Mouse (Mus musculus): ENCODE results near the gene Tescl. TPM values are rescaled to one million over a fixed set of nuclear protein-coding genes. Genes with fewer than 3 reads are reported as not detected.

Tescl gene
- total RNA-seq, 2 experiments from 2014 or later, result 0.73 to 1.3 TPM

DNA sequence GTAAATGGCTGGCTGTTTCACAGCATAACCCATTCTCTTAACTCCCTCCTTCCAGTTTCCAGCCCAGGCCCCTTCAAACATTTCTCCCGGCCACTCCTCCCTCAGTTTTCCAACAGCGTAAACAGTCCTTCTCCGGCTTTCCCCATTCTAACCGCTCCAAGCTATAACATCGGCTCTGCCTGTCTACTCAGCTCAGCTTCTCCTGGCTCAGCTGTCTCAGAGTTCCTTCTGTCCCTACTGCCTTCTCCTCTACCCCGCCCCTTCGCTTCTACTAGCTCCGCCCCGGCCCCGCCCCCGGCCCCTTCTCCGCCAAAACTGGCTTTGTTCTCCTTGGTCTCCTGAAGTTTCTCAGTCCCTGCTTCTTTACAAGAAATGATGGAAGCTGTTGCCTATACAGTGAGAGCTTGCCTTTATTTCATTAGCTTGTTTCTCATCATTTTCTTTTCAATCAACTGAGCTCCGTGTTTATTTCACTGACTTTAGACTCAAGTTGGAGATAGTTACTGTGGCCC, 32.9 kb downstream of the Tescl start, which contains the start of gene Zfp61:
Gene Zfp61, minus strand, starts transcription at position 462 of the 512 bp plus-strand sequence.
- DNase-seq (ENCODE audit: low spot score in 2 of 2), result peak in 1 of 2 experiments; percentile 22

DNA sequence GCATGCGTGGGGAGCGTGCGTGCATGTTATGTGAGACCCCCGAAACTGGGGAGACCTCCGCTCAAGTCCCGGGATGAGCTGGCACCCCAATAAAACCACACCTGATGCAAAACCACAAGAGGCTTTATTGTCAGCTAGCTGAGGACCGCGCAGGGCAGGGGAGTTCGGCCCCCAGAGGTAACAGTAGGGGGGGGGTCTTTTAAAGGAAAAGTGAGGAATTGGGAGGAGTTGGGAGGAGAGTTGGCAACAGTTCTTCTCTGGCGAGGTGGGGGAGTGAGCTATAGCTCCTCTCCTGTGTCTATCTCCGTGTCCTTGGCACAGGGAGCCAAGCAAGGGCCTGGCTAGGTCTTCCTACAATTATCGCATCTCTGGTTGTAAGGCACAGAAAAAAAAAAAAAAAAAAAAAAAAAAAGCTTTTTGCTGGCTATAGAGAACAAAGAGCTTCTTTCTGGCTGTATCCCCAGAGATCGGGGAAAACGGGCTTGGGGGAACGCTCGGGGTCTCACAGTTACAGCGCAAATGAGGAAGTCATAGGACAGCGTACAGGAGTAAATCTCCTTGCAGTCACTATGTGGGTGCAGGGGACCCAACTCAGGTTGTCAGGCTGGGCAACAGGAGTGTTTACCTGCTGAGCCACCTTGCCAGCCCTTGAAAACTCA, 33.8 kb downstream of the Tescl start:
- DNase-seq (ENCODE audit: low spot score in 2 of 2), result peak in 1 of 2 experiments; percentile 9

DNA sequence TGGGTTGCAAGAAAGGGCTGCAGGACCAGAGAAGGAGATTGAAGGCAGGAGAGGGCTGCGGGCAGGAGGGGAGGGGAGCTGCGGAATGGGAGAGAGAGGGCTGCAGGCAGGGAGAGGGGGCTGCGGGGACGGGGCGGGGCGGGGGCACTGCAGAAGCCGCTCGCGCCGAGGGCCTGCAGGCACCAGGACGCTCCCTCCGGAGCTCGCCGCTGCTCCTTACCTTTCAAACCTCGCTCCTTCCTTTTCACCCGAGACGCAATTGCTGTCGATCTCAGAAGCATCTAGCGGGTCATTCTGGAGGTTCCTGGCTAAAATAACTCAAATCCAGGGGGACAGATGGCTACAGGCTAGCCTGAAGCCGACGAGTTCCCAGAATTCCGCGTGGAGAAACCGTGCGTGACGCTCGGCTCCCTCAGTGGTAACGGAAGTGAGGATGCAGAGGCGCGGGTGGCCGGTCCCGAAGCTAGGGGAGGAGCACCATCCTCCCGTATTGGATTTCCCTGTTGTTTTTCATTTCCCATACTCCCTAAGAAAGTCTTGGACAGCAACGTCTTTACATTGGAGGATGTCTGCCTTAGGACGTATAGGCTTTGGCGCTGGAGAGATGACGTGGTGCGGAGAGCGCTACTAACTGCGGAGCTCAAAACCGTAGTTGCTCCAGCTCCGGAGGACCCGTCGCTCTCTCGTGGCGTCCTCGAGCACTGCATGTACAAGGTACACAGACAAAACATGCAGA, 34.6 kb downstream of the Tescl start:
- peak; percentile 57 to 68 for DNase-seq (ENCODE audit: low spot score in 2 of 2)

- peak in 1 of 2 experiments; percentile 7 for DNase-seq (ENCODE audit: low spot score in 2 of 2)
Measured at GRCm38 (mm10) chr7:24298635-24298972, 35.1 kb downstream of the Tescl start.

- no peak for DNase-seq (ENCODE audit: low spot score in 2 of 2)
Measured at GRCm38 (mm10) chr7:24297361-24298095, 36.2 kb downstream of the Tescl start.

DNA sequence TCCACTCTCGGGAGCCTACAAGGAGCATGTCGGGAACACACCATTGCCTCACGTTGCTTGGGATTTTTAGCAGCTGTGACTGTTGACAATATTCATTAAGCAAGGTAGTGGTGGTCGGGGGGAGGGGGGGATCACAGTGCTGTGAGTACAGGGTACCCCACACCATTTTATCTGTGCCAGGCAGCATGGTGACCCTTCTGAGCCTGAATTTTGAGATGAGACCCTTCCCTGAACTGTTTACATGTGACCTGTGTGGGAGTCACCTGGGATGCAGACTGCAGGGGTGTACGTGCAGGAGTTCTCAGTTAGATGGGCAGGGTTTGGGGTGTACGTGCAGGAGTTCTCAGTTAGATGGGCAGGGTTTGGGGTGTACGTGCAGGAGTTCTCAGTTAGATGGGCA, 37.4 kb downstream of the Tescl start:
- no peak for DNase-seq (ENCODE audit: low spot score in 2 of 2)

DNA sequence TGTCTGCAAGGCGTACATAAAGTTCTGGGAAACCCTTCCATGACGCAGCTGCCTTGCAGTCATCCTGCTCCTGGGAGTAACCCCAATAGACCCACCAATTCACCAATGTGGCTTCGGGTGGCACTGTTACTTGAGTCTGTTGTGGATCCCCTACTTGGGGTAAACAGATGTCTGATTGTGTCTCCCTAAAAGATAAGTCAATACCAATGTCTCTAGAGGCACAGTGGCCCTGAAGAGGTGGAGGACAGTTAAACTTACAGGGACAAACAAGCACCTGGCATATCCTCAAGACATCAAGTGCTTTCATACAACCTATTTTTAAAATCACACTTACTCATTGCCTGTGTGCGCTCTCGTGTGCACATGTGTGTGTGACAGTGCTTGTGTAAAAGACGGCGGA, 38.4 kb downstream of the Tescl start:
- no peak for DNase-seq (ENCODE audit: low spot score in 2 of 2)

DNA sequence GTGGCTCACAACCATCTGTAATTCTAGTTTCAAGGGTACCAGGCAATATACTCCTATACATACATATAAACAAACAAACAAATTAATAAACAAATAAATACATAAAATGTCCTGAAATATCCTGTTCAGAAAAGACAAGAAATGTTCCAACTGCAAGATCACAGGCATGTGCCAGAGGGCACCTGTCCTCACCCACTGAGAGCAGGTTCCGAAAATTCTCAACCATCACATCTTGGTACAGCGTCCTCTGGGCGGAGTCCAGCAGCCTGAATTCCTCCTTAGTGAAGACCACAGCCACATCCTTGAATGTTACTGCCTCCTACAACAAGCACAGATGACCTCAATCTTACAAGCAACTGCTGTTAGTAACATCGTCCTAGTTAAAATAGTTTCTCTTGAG, 39.0 kb downstream of the Tescl start:
- no peak for DNase-seq (ENCODE audit: low spot score in 2 of 2)

DNA sequence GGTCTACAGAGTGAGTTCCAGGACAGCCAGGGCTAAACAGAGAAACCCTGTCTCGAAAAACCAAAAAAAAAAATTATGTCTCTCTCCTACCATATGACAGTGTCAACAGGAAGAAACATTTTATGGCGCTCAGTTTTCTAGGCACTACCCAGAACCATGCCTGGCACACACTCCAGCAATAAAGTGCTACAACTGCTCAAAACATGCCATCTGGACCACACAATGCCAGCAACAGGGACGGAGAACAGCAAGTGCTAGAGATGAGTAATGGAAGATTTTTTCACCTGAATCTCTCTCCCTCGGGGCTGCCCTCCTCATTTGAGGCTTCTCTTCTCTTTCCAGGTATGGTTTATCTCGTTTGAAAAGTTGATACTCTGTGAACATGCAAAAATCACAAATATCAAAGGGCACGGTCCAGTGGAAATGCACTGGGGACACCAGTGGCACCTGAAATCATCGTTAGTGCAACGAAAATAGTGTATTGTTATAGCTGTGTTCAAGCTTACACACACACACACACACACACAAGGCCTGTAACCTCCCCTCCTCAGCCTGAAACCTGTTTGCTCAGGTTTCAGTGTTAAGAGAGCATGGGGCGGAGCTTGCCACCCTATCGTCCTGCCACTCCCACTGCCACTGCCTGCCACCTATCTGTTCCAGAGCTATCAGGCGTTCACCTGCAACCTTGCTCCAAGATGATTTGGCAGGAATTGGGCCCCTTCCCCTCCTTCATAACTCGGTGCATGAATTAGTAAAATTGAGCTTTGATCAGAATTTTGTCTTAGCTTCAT, 40.5 kb downstream of the Tescl start:
- no peak for DNase-seq (ENCODE audit: low spot score in 2 of 2)

DNA sequence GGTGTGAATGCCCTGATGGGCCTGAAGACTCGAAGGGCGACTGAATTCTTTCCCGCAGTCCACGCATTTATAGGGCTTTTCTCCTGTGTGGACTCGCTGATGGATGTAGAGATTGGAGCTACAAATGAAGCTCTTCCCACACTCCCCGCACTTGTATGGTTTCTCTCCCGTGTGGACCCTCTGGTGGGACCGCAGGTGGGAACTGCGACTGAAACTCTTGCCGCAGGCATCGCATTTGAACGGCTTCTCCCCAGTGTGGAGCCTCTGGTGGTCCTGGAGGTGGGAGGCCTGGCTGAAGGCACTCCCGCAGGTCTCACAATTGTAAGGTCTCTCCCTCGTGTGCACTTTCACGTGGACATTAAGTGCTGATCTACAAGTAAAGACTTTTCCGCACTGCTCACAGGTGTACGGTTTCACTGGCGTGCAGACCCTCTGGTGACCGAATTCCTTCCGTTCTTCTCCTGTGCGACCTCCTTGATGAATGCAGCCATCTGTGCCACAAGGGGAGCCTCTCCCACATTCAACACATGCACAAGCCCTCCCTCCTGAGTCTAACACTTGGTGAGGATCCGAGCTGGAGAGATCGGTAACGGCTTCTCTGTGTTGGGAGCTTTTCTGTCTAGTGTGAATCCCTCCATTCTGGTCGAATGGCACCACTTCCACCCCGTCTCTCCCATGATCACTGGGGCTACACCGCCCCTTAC, 42.2 kb downstream of the Tescl start:
- DNase-seq (ENCODE audit: low spot score in 2 of 2), result no peak

DNA sequence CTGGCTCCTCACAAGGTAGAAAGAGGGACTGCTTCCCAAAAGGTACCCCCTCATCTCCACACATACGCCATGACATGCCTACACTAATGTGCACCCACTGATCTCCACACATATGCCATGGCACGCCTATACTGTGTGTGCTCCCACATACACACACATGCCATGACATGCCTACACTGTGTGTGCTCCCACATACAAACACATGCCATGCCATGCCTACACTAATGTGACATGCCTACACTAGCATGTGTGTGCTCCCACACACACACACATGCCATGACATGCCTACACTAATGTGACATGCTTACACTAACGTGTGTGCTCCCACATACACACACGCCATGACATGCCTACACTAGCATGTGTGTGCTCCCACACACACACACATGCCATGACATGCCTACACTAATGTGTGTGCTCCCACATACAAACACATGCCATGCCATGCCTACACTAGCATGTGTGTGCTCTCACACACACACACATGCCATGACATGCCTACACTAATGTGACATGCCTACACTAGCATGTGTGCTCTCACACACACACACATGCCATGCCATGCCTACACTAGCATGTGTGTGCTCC, 43.5 kb downstream of the Tescl start:
- DNase-seq (ENCODE audit: low spot score in 2 of 2), result no peak

GRCm38 (mm10) chr7:24288512-24288911, 45.2 kb downstream of the Tescl start:
- DNase-seq (ENCODE audit: low spot score in 2 of 2), result no peak

- DNase-seq (ENCODE audit: low spot score in 2 of 2), result no peak
Measured at GRCm38 (mm10) chr7:24287670-24288069, 46.1 kb downstream of the Tescl start.

DNA sequence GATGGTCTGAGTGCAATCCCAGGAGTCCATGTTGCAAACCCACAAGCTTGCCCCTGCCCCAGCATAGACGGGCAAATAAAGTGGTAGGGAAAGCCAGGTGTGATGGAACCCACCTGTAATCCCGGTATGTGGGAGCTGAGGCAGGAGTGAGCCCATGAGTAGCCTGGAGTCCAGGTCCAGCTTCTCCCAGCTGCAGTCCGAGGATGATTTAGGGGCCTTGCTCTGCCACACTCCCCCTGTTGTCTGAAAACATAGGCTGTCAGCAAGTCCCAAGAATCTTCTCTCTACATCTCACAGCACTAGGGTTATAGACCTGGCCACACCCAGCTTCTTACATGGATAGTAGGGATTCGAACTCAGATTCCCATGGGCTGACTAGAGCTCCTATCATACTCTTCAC, 46.8 kb downstream of the Tescl start:
- no peak for DNase-seq (ENCODE audit: low spot score in 2 of 2)

- no peak for DNase-seq (ENCODE audit: low spot score in 2 of 2)
Measured at GRCm38 (mm10) chr7:24286090-24286489, 47.6 kb downstream of the Tescl start.

Small RNA genes within 50 kb of the gene (microRNA-seq; reads per million reads assigned to microRNA genes)
- gene Gm27592 (ENCODE audit: borderline number of aligned reads in 2 of 2), result 0 reads per million in 2 experiments

Other genes starting within 250 kb of the Tescl start
- 1 to 10 TPM; 3.3 to 4.1 TPM for gene Zfp112, start 221.6 kb downstream of the Tescl start, total RNA-seq (2021)
- 10 to 100 TPM in 1 of 2 experiments, 1 to 10 TPM in 1; 8.7 to 10.0 TPM for gene Zfp235, start 199.8 kb downstream of the Tescl start, total RNA-seq (2021)
- under 1 TPM in 1 of 2 experiments, not detected in 1; 0.19 TPM for gene Zfp114, start 158.9 kb downstream of the Tescl start, total RNA-seq (2021)
- 1 to 10 TPM; 7.2 to 8.2 TPM for gene Zfp111, start 122.5 kb downstream of the Tescl start, total RNA-seq (2021)
- 1 to 10 TPM; 3.1 to 3.2 TPM for gene Zfp109, start 96.4 kb downstream of the Tescl start, total RNA-seq (2021)
- 1 to 10 TPM; 2.1 to 2.9 TPM for gene Zfp108, start 79.1 kb downstream of the Tescl start, total RNA-seq (2021)
- 1 to 10 TPM; 3.1 to 4.5 TPM for gene Zfp93, start 63.5 kb downstream of the Tescl start, total RNA-seq (2021)
- 1 to 10 TPM; 6.9 to 7.0 TPM for gene Zfp61, start 32.7 kb downstream of the Tescl start, total RNA-seq (2021)
- 1 to 10 TPM; 4.2 to 4.4 TPM for gene Zfp94, start 17.3 kb downstream of the Tescl start, total RNA-seq (2021)
- gene Lypd5, start 15.3 kb upstream of the Tescl start, total RNA-seq (2021), result not detected
- gene Kcnn4, start 36.3 kb upstream of the Tescl start, total RNA-seq (2021), result 1 to 10 TPM in 1 of 2 experiments, under 1 TPM in 1; 0.60 to 1.5 TPM
- 10 to 100 TPM; 17.7 to 20.1 TPM for gene Smg9, start 65.7 kb upstream of the Tescl start, total RNA-seq (2021)
- gene Irgc1, start 118.4 kb upstream of the Tescl start, total RNA-seq (2021), result not detected
- gene Plaur, start 128.5 kb upstream of the Tescl start, total RNA-seq (2021), result 10 to 100 TPM in 1 of 2 experiments, 1 to 10 TPM in 1; 6.5 to 14.4 TPM
- 1 to 10 TPM; 3.5 TPM for gene Cadm4, start 148.1 kb upstream of the Tescl start, total RNA-seq (2021)
- 1 to 10 TPM; 4.6 to 5.0 TPM for gene Zfp428, start 173.1 kb upstream of the Tescl start, total RNA-seq (2021)
- not detected for gene AC161166.1, start 178.5 kb upstream of the Tescl start, total RNA-seq (2021)
- gene Irgq, start 196.8 kb upstream of the Tescl start, total RNA-seq (2021), result 10 to 100 TPM; 21.0 to 24.1 TPM
- gene Pinlyp, start 212.2 kb upstream of the Tescl start, total RNA-seq (2021), result not detected
- gene Xrcc1, start 212.4 kb upstream of the Tescl start, total RNA-seq (2021), result 10 to 100 TPM; 35.9 to 37.1 TPM

Measured in adrenal gland, adult 18-20 months (tissue).